Mouse (Mus musculus) testis, adult 2 months (tissue): ENCODE data around the gene Pik3ap1.

Experiments used
- CTCF ChIP-seq: fragments of 200-500 bp; IDR thresholded peaks from 2 replicates; pipeline ENCODE4 v1.5.1; 2012; ENCODE audit warnings: low read depth, mild to moderate bottlenecking, inconsistent platforms, low read length, moderate library complexity; ENCODE audit not compliant: control insufficient read depth, insufficient read depth, insufficient replicate concordance
- POLR2A ChIP-seq: fragments of 200-500 bp; IDR thresholded peaks from 2 replicates; pipeline ENCODE4 v1.6.1; 2012; ENCODE audit warnings: low read depth, mild to moderate bottlenecking, inconsistent platforms, low read length, moderate library complexity; ENCODE audit not compliant: control insufficient read depth

- TF ChIP-seq POLR2A (no peak), CTCF (no peak)
Observed at GRCm38 (mm10) chr19:41329961-41330360, 54.9 kb downstream of the Pik3ap1 start.
